Mouse (Mus musculus): ENCODE measurements at regions not wholly inside any gene's neighbourhood (a gene's known extent, or its start where the extent isn't known, plus 50 kb on each side); places are given as distances from the start of the nearest gene placed in this dataset.
A peak's percentile ranks its signal among the peaks of the same experiment; 100 is the strongest.

GRCm38 (mm10) chr12:27513253-27513652 lies 170.9 kb upstream of the Sox11 start:
- Histone ChIP-seq H3K9me3 (replicated peaks; ENCODE audit: control insufficient read depth, low read length, poor library complexity, severe bottlenecking) (no peaks in the 10 kb centered on the region), H3K4me1 (ENCODE audit: control insufficient read depth, insufficient read depth, low read length) (no peaks in the 10 kb centered on the region), H3K36me3 (ENCODE audit: control insufficient read depth, insufficient read depth, low read length) (no peaks in the 10 kb centered on the region), H3K27me3 (ENCODE audit: control insufficient read depth, insufficient read depth, low read depth, low read length) (no peaks in the 10 kb centered on the region), H3K27ac (ENCODE audit: low read length) (no peak overlapping the region), H3K4me2 (ENCODE audit: low read length) (no peak overlapping the region), H3K9ac (ENCODE audit: low read depth, low read length) (no peak overlapping the region), H3K4me3 (ENCODE audit: low read depth, low read length) (no peak overlapping the region)
- no peak for ATAC-seq
- 88% methylated on average over 3 of the region's 3 CpGs for WGBS

GRCm38 (mm10) chr12:27508226-27508560 lies 165.8 kb upstream of the Sox11 start:
- H3K9ac ChIP-seq (ENCODE audit: low read depth, low read length), result no peak overlapping the region
- H3K9me3 ChIP-seq (replicated peaks; ENCODE audit: control insufficient read depth, low read length, poor library complexity, severe bottlenecking), result no peaks in the 10 kb centered on the region
- no peaks in the 10 kb centered on the region for H3K36me3 ChIP-seq (ENCODE audit: control insufficient read depth, insufficient read depth, low read length)
- ATAC-seq, result no peak
- H3K4me2 ChIP-seq (ENCODE audit: low read length), result no peak overlapping the region
- no peak overlapping the region for H3K4me3 ChIP-seq (ENCODE audit: low read depth, low read length)
- no peaks in the 10 kb centered on the region for H3K27me3 ChIP-seq (ENCODE audit: control insufficient read depth, insufficient read depth, low read depth, low read length)
- no peaks in the 10 kb centered on the region for H3K4me1 ChIP-seq (ENCODE audit: control insufficient read depth, insufficient read depth, low read length)
- H3K27ac ChIP-seq (ENCODE audit: low read length), result no peak overlapping the region

GRCm38 (mm10) chr12:27507523-27508225 lies 165.3 kb upstream of the Sox11 start:
- Histone ChIP-seq H3K4me1 (ENCODE audit: control insufficient read depth, insufficient read depth, low read length) (peaks cover 5% of the 10 kb centered on the region), H3K4me2 (ENCODE audit: low read length) (no peak overlapping the region), H3K9ac (ENCODE audit: low read depth, low read length) (no peak overlapping the region), H3K27ac (ENCODE audit: low read length) (no peak overlapping the region), H3K4me3 (ENCODE audit: low read depth, low read length) (no peak overlapping the region), H3K27me3 (ENCODE audit: control insufficient read depth, insufficient read depth, low read depth, low read length) (no peaks in the 10 kb centered on the region), H3K36me3 (ENCODE audit: control insufficient read depth, insufficient read depth, low read length) (no peaks in the 10 kb centered on the region), H3K9me3 (replicated peaks; ENCODE audit: control insufficient read depth, low read length, poor library complexity, severe bottlenecking) (no peaks in the 10 kb centered on the region)
- no peak for ATAC-seq
- 55% methylated on average over 5 of the region's 5 CpGs for WGBS

- H3K4me3 ChIP-seq (ENCODE audit: low read depth, low read length), result no peak overlapping the region
- H3K36me3 ChIP-seq (ENCODE audit: control insufficient read depth, insufficient read depth, low read length), result no peaks in the 10 kb centered on the region
- H3K27me3 ChIP-seq (ENCODE audit: control insufficient read depth, insufficient read depth, low read depth, low read length), result no peaks in the 10 kb centered on the region
- H3K4me1 ChIP-seq (ENCODE audit: control insufficient read depth, insufficient read depth, low read length), result peaks cover 7% of the 10 kb centered on the region
- no peak overlapping the region; the same call in 1 of the 2 replicates for H3K9ac ChIP-seq (ENCODE audit: low read depth, low read length)
- 16% methylated on average over 6 of the region's 6 CpGs for WGBS
- peak overlapping the region; percentile 75 for H3K27ac ChIP-seq (ENCODE audit: low read length)
- H3K9me3 ChIP-seq (replicated peaks; ENCODE audit: control insufficient read depth, low read length, poor library complexity, severe bottlenecking), result no peaks in the 10 kb centered on the region
- ATAC-seq, result peak; percentile 70; the same call in 1 of the 2 replicates
- no peak overlapping the region for H3K4me2 ChIP-seq (ENCODE audit: low read length)
Measured at GRCm38 (mm10) chr12:27502716-27503486, 160.5 kb upstream of the Sox11 start.

- Histone ChIP-seq H3K27ac (ENCODE audit: low read length) (no peak overlapping the region), H3K4me1 (ENCODE audit: control insufficient read depth, insufficient read depth, low read length) (peaks cover 21% of the 10 kb centered on the region), H3K9me3 (replicated peaks; ENCODE audit: control insufficient read depth, low read length, poor library complexity, severe bottlenecking) (no peaks in the 10 kb centered on the region), H3K9ac (ENCODE audit: low read depth, low read length) (no peak overlapping the region), H3K4me3 (ENCODE audit: low read depth, low read length) (no peak overlapping the region), H3K36me3 (ENCODE audit: control insufficient read depth, insufficient read depth, low read length) (no peaks in the 10 kb centered on the region), H3K4me2 (ENCODE audit: low read length) (no peak overlapping the region), H3K27me3 (ENCODE audit: control insufficient read depth, insufficient read depth, low read depth, low read length) (no peaks in the 10 kb centered on the region)
- ATAC-seq, result no peak
- 33% methylated on average over 5 of the region's 5 CpGs for WGBS
Measured at GRCm38 (mm10) chr12:27500516-27500915, 158.1 kb upstream of the Sox11 start.

- H3K9me3 ChIP-seq (replicated peaks; ENCODE audit: control insufficient read depth, low read length, poor library complexity, severe bottlenecking), result no peaks in the 10 kb centered on the region
- no peak overlapping the region for H3K4me2 ChIP-seq (ENCODE audit: low read length)
- no peak overlapping the region for H3K9ac ChIP-seq (ENCODE audit: low read depth, low read length)
- no peak for ATAC-seq
- 40% methylated on average over 2 of the region's 2 CpGs for WGBS
- H3K4me1 ChIP-seq (ENCODE audit: control insufficient read depth, insufficient read depth, low read length), result peaks cover 21% of the 10 kb centered on the region
- H3K4me3 ChIP-seq (ENCODE audit: low read depth, low read length), result no peak overlapping the region
- no peak overlapping the region for H3K27ac ChIP-seq (ENCODE audit: low read length)
- H3K27me3 ChIP-seq (ENCODE audit: control insufficient read depth, insufficient read depth, low read depth, low read length), result no peaks in the 10 kb centered on the region
- no peaks in the 10 kb centered on the region for H3K36me3 ChIP-seq (ENCODE audit: control insufficient read depth, insufficient read depth, low read length)
Measured at GRCm38 (mm10) chr12:27499276-27499675, 156.9 kb upstream of the Sox11 start.

- 11% methylated on average over 6 of the region's 6 CpGs for WGBS
- Histone ChIP-seq H3K27ac (ENCODE audit: low read length) (peak overlapping the region; percentile 43), H3K9me3 (replicated peaks; ENCODE audit: control insufficient read depth, low read length, poor library complexity, severe bottlenecking) (no peaks in the 10 kb centered on the region), H3K9ac (ENCODE audit: low read depth, low read length) (no peak overlapping the region), H3K36me3 (ENCODE audit: control insufficient read depth, insufficient read depth, low read length) (no peaks in the 10 kb centered on the region), H3K4me1 (ENCODE audit: control insufficient read depth, insufficient read depth, low read length) (peaks cover 14% of the 10 kb centered on the region), H3K4me2 (ENCODE audit: low read length) (no peak overlapping the region), H3K27me3 (ENCODE audit: control insufficient read depth, insufficient read depth, low read depth, low read length) (no peaks in the 10 kb centered on the region), H3K4me3 (ENCODE audit: low read depth, low read length) (no peak overlapping the region)
- peak; percentile 57; the same call in 1 of the 2 replicates for ATAC-seq
Measured at GRCm38 (mm10) chr12:27496826-27497557, 154.6 kb upstream of the Sox11 start.

GRCm38 (mm10) chr12:27492270-27492669 lies 149.9 kb upstream of the Sox11 start:
- Histone ChIP-seq H3K4me2 (ENCODE audit: low read length) (no peak overlapping the region), H3K9ac (ENCODE audit: low read depth, low read length) (no peak overlapping the region), H3K27ac (ENCODE audit: low read length) (no peak overlapping the region), H3K4me3 (ENCODE audit: low read depth, low read length) (no peak overlapping the region), H3K27me3 (ENCODE audit: control insufficient read depth, insufficient read depth, low read depth, low read length) (no peaks in the 10 kb centered on the region), H3K9me3 (replicated peaks; ENCODE audit: control insufficient read depth, low read length, poor library complexity, severe bottlenecking) (no peaks in the 10 kb centered on the region), H3K36me3 (ENCODE audit: control insufficient read depth, insufficient read depth, low read length) (no peaks in the 10 kb centered on the region), H3K4me1 (ENCODE audit: control insufficient read depth, insufficient read depth, low read length) (peaks cover 10% of the 10 kb centered on the region; the same call in 1 of the 2 replicates)
- 17% methylated on average over 2 of the region's 2 CpGs for WGBS
- no peak for ATAC-seq

GRCm38 (mm10) chr12:27481230-27481629 lies 138.9 kb upstream of the Sox11 start:
- Histone ChIP-seq H3K9me3 (replicated peaks; ENCODE audit: control insufficient read depth, low read length, poor library complexity, severe bottlenecking) (no peaks in the 10 kb centered on the region), H3K27ac (ENCODE audit: low read length) (no peak overlapping the region), H3K4me1 (ENCODE audit: control insufficient read depth, insufficient read depth, low read length) (no peaks in the 10 kb centered on the region), H3K36me3 (ENCODE audit: control insufficient read depth, insufficient read depth, low read length) (no peaks in the 10 kb centered on the region), H3K4me2 (ENCODE audit: low read length) (no peak overlapping the region), H3K9ac (ENCODE audit: low read depth, low read length) (no peak overlapping the region), H3K27me3 (ENCODE audit: control insufficient read depth, insufficient read depth, low read depth, low read length) (no peaks in the 10 kb centered on the region), H3K4me3 (ENCODE audit: low read depth, low read length) (no peak overlapping the region)
- no peak for ATAC-seq
